Mouse (Mus musculus) liver, postnatal 0 days (tissue): ENCODE data around the gene Myof. TPM values are rescaled to one million over a fixed set of nuclear protein-coding genes. Genes with fewer than 3 reads are reported as not detected.

Source experiments
- ATAC-seq: fragments of 200-750 bp; cut with Nextera tagmentation; 2 replicates; pipeline ENCODE4 v1.8.0; 2017; ENCODE audit warnings: mild to moderate bottlenecking, moderate library complexity
- DNase-seq: peaks from one replicate; pipeline ENCODE4 v3.0.0-alpha.2; 2016
- H3K27ac ChIP-seq: fragments of 300-500 bp; sonication (generic); 2 replicates; pipeline ENCODE4 v1.5.1; 2014; ENCODE audit warnings: antibody characterized with exemption, moderate library complexity, mild to moderate bottlenecking, low read depth
- H3K27me3 ChIP-seq: fragments of 300-500 bp; sonication (generic); 2 replicates; pipeline ENCODE4 v1.6.1; 2014; ENCODE audit warnings: low read length, control low read depth, mixed read lengths; ENCODE audit not compliant: insufficient read depth
- H3K36me3 ChIP-seq: fragments of 300-500 bp; sonication (generic); replicated peaks from 2 replicates; pipeline ENCODE4 v1.6.1; 2014; ENCODE audit warnings: mild to moderate bottlenecking, control low read depth, low read length, moderate library complexity, mixed read lengths; ENCODE audit not compliant: insufficient read depth
- H3K4me1 ChIP-seq: fragments of 300-500 bp; sonication (generic); 2 replicates; pipeline ENCODE4 v1.6.1; 2014; ENCODE audit warnings: antibody characterized with exemption, mild to moderate bottlenecking, control low read depth; ENCODE audit not compliant: insufficient read depth
- H3K4me2 ChIP-seq: fragments of 300-500 bp; sonication (generic); 2 replicates; pipeline ENCODE4 v1.6.1; 2014; ENCODE audit warnings: low read depth, mild to moderate bottlenecking, low read length, moderate library complexity, mixed read lengths
- H3K4me3 ChIP-seq: fragments of 300-500 bp; sonication (generic); 2 replicates; pipeline ENCODE4 v1.5.1; 2014; ENCODE audit warnings: low read depth, low read length
- H3K9ac ChIP-seq: fragments of 300-500 bp; sonication (generic); replicated peaks from 2 replicates; pipeline ENCODE4 v1.6.1; 2014; ENCODE audit warnings: mild to moderate bottlenecking, moderate library complexity
- H3K9me3 ChIP-seq: fragments of 300-500 bp; sonication (generic); 2 replicates; pipeline ENCODE4 v1.6.1; 2016; ENCODE audit warnings: mild to moderate bottlenecking, control low read depth, low read length, mixed read lengths
- CTCF ChIP-seq: sonication (generic); IDR thresholded peaks from 2 replicates; pipeline ENCODE4 v1.5.1; 2016; ENCODE audit warnings: antibody characterized with exemption, low read depth
- EP300 ChIP-seq: IDR thresholded peaks from 2 replicates; pipeline ENCODE4 v1.6.1; 2016; ENCODE audit warnings: antibody characterized with exemption, low read depth, mild to moderate bottlenecking
- WGBS: fragments of 180-500 bp; shearing (Covaris S2); extraction: QIAGEN DNeasy Blood & Tissue Kit; methylation state at CpG from one replicate; pipeline ENCODE4 v1.1.7; 2014; ENCODE audit not compliant: insufficient replicate concordance; 5-methylcytosine and 5-hydroxymethylcytosine counted together
- polyA plus RNA-seq: library from polyadenylated mRNA; unstranded; fragments of >200 nt; fragmentation: Nextera tagmentation; extraction: Ambion mirVana; gene quantifications from 2 replicates; pipeline ENCODE4 v1.2.1, GENCODE M21; 2015

Gene Myof
- polyA plus RNA-seq, 1 experiment from 2014 or later = 1.7 TPM

- Histone ChIP-seq H3K9ac (no peak overlapping the region), H3K36me3 (no peaks in the 10 kb centered on the region), H3K27ac (peak overlapping the region; percentile 30; the same call in 1 of the 2 replicates), H3K9me3 (no peaks in the 10 kb centered on the region), H3K4me3 (no peak overlapping the region), H3K27me3 (no peaks in the 10 kb centered on the region), H3K4me1 (peaks cover 15% of the 10 kb centered on the region; the same call in 1 of the 2 replicates), H3K4me2 (no peak overlapping the region)
- 68% methylated on average over 24 of the region's 24 CpGs for WGBS
- TF ChIP-seq CTCF = no peak
- TF ChIP-seq EP300 = no peak
- DNase-seq (no peak), ATAC-seq (no peak)
Measured at GRCm38 (mm10) chr19:38003671-38004521, 39.5 kb downstream of the Myof start.

- ATAC-seq = no peak
- no peak for TF ChIP-seq CTCF
- WGBS = 65% methylated on average over 4 of the region's 4 CpGs
Measured at GRCm38 (mm10) chr19:38002816-38003215, 40.6 kb downstream of the Myof start.

GRCm38 (mm10) chr19:38000990-38001389, 42.4 kb downstream of the Myof start:
- no peak overlapping the region for H3K9ac ChIP-seq

More at GRCm38 (mm10) chr19:38002816-38003215, 40.6 kb downstream of the Myof start:
- no peaks in the 10 kb centered on the region for H3K9me3 ChIP-seq
- H3K4me2 ChIP-seq = no peak overlapping the region
- H3K4me1 ChIP-seq = peaks cover 15% of the 10 kb centered on the region; the same call in 1 of the 2 replicates
- H3K4me3 ChIP-seq = no peak overlapping the region
- H3K27me3 ChIP-seq = no peaks in the 10 kb centered on the region
- no peak overlapping the region for H3K27ac ChIP-seq
- no peaks in the 10 kb centered on the region for H3K36me3 ChIP-seq
- no peak for DNase-seq
- H3K9ac ChIP-seq = no peak overlapping the region

GRCm38 (mm10) chr19:37999941-38000340, 43.4 kb downstream of the Myof start:
- Histone ChIP-seq H3K27me3 (no peaks in the 10 kb centered on the region), H3K27ac (no peak overlapping the region), H3K4me2 (no peak overlapping the region), H3K36me3 (no peaks in the 10 kb centered on the region; the same call in 1 of the 2 replicates), H3K9ac (no peak overlapping the region), H3K4me3 (no peak overlapping the region), H3K9me3 (no peaks in the 10 kb centered on the region), H3K4me1 (peaks cover 11% of the 10 kb centered on the region; the same call in 1 of the 2 replicates)
- 72% methylated on average over 2 of the region's 2 CpGs for WGBS
- DNase-seq = no peak
- no peak for ATAC-seq
- no peak for TF ChIP-seq EP300
- no peak for TF ChIP-seq CTCF

More at GRCm38 (mm10) chr19:38000990-38001389, 42.4 kb downstream of the Myof start:
- no peaks in the 10 kb centered on the region for H3K36me3 ChIP-seq
- TF ChIP-seq EP300 = no peak; the same call in 1 of the 2 replicates
- no peak for TF ChIP-seq CTCF
- H3K4me1 ChIP-seq = peaks cover 15% of the 10 kb centered on the region; the same call in 1 of the 2 replicates
- no peaks in the 10 kb centered on the region for H3K9me3 ChIP-seq
- WGBS = 73% methylated on average over 4 of the region's 4 CpGs
- no peak overlapping the region for H3K4me3 ChIP-seq
- peak; percentile 74 for ATAC-seq
- H3K4me2 ChIP-seq = no peak overlapping the region
- no peak for DNase-seq
- H3K27me3 ChIP-seq = no peaks in the 10 kb centered on the region
- H3K27ac ChIP-seq = 0 out of 2 replicates have a peak overlapping the region, but pooled peaks have one; percentile 62

- WGBS = 65% methylated on average over 3 of the region's 3 CpGs
- Histone ChIP-seq H3K4me1 (no peaks in the 10 kb centered on the region), H3K4me2 (no peak overlapping the region), H3K9ac (no peak overlapping the region), H3K9me3 (no peaks in the 10 kb centered on the region), H3K36me3 (no peaks in the 10 kb centered on the region; the same call in 1 of the 2 replicates), H3K4me3 (no peak overlapping the region), H3K27ac (no peak overlapping the region), H3K27me3 (no peaks in the 10 kb centered on the region)
- ATAC-seq = no peak
- TF ChIP-seq CTCF (no peak), EP300 (no peak)
- no peak for DNase-seq
Measured at GRCm38 (mm10) chr19:37994301-37994700, 49.1 kb downstream of the Myof start.

GRCm38 (mm10) chr19:37992184-37992554, 51.2 kb downstream of the Myof start:
- Histone ChIP-seq H3K9me3 (no peaks in the 10 kb centered on the region), H3K27ac (no peak overlapping the region), H3K4me1 (no peaks in the 10 kb centered on the region), H3K27me3 (no peaks in the 10 kb centered on the region), H3K4me3 (no peak overlapping the region), H3K36me3 (no peaks in the 10 kb centered on the region; the same call in 1 of the 2 replicates), H3K9ac (no peak overlapping the region), H3K4me2 (no peak overlapping the region)
- DNase-seq (no peak), ATAC-seq (no peak)
- WGBS = 79% methylated on average over 2 of the region's 2 CpGs
- TF ChIP-seq EP300 = no peak
- no peak for TF ChIP-seq CTCF
